Mouse (Mus musculus): Measurements from ENCODE around the gene Metrn. TPM values are rescaled to one million over a fixed set of nuclear protein-coding genes. Genes with fewer than 3 reads are reported as not detected.
"Not testable (repeated sequence)": the region's sequence is repeated elsewhere in the genome, so short reads cannot be mapped to it uniquely, and the experiment has no call there.

Gene Metrn
- total RNA-seq, 1 experiment: 46.1 TPM

DNA sequence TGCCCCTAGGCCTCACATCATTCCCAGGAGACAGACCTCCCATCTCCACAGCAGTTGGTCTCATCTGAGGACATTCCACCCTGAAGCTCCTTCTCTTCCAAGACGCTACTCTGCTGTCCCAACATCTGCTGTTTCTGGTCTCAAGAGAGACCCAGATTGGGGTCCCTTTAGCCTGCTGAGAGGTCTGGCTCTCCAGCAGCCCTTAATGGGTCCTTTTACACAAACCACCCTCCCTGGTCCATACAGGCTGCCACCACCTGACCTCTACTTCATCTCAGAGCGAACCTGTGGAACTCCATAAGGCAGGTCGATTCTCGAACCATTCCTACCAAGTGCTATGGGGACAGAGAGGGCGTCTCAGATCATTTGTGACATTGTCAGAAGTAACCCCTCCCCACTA is 11.1 kb upstream of the Metrn start:
- Histone ChIP-seq H3K9me3 (ENCODE audit: control insufficient read depth, insufficient read depth, low read depth, low read length) (no peaks in the 10 kb centered on the region), H3K4me1 (ENCODE audit: control insufficient read depth in 2 of 2, insufficient read depth in 2 of 2, low read length in 2 of 2, poor library complexity in 1 of 2) (peaks cover 0 to 8% of the 10 kb centered on the region in 2 experiments; a peak in 2 of 4 replicates), H3K36me3 (ENCODE audit: control insufficient read depth, insufficient read depth, low read length, poor library complexity, severe bottlenecking) (no peaks in the 10 kb centered on the region), H3K9ac (ENCODE audit: insufficient read depth, low read depth, low read length, poor library complexity, severe bottlenecking) (no peak overlapping the region), H3K4me3 (ENCODE audit: insufficient read depth in 1 of 2, low read depth in 1 of 2, low read length in 2 of 2, poor library complexity in 1 of 2, severe bottlenecking in 1 of 2) (peak overlapping the region; percentile 68 to 76; a peak in 2 of 4 replicates), H3K27ac (ENCODE audit: insufficient read depth, low read depth, low read length, poor library complexity, severe bottlenecking) (no peak overlapping the region)
- in situ Hi-C loops (cut with MboI; ENCODE audit: low sequenced_read_pairs in 2 of 2, unreplicated experiment in 2 of 2): no loop called here
- no peak for TF ChIP-seq ZNF384 (IDR thresholded peaks at IDR 0.05; ENCODE audit: low read depth, low read length)
- TF ChIP-seq ZC3H11A (IDR thresholded peaks at IDR 0.05; ENCODE audit: borderline replicate concordance, low read depth, low read length): no peak
- no peak for TF ChIP-seq MAFK (IDR thresholded peaks at IDR 0.05; ENCODE audit: insufficient read depth, low read depth, low read length)
- no peak for TF ChIP-seq HCFC1 (IDR thresholded peaks at IDR 0.05; ENCODE audit: borderline replicate concordance, insufficient read depth, low read length)
- no peak for TF ChIP-seq CHD2 (IDR thresholded peaks at IDR 0.05; ENCODE audit: low read depth, low read length)
- no peak for DNase-seq (ENCODE audit: low read depth, low spot score)

- H3K9me3 ChIP-seq (ENCODE audit: control insufficient read depth, insufficient read depth, low read depth, low read length); H3K36me3 ChIP-seq (ENCODE audit: control insufficient read depth, insufficient read depth, low read length, poor library complexity, severe bottlenecking); H3K4me1 ChIP-seq (ENCODE audit: control insufficient read depth in 2 of 2, insufficient read depth in 2 of 2, low read length in 2 of 2, poor library complexity in 1 of 2); DNase-seq (ENCODE audit: low read depth, low spot score); H3K4me3 ChIP-seq (ENCODE audit: insufficient read depth in 1 of 2, low read depth in 1 of 2, low read length in 2 of 2, poor library complexity in 1 of 2, severe bottlenecking in 1 of 2); in situ Hi-C loops (cut with MboI; ENCODE audit: low sequenced_read_pairs in 2 of 2, unreplicated experiment in 2 of 2); H3K27ac ChIP-seq (ENCODE audit: insufficient read depth, low read depth, low read length, poor library complexity, severe bottlenecking); H3K9ac ChIP-seq (ENCODE audit: insufficient read depth, low read depth, low read length, poor library complexity, severe bottlenecking): not testable (repeated sequence)
These were observed 10.5 kb upstream of the Metrn start for GRCm38 (mm10) chr17:25807452-25807851.

DNA sequence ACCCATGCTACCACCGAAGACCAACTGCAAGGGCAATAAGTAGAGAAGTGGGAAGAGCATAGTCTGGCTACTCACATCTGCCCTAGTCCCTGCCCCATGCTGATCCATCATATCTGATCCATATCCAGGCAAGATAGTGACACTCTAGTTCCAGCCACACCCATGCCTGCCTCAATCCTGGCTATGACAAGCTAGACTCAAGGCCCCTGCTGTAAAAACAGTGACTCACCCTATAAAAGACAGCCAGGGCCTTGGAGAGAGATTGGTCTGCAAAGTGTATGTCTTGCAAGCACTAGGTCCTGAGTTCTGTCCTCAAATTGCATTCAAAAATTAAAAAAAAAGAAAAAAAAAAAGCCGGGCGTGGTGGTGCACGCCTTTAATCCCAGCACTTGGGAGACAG is 9.6 kb upstream of the Metrn start:
- no peak overlapping the region for H3K9ac ChIP-seq (ENCODE audit: insufficient read depth, low read depth, low read length, poor library complexity, severe bottlenecking)
- H3K9me3 ChIP-seq (ENCODE audit: control insufficient read depth, insufficient read depth, low read depth, low read length): no peaks in the 10 kb centered on the region
- TF ChIP-seq ZC3H11A (IDR thresholded peaks at IDR 0.05; ENCODE audit: borderline replicate concordance, low read depth, low read length) (no peak), ZNF384 (IDR thresholded peaks at IDR 0.05; ENCODE audit: low read depth, low read length) (no peak), CHD2 (IDR thresholded peaks at IDR 0.05; ENCODE audit: low read depth, low read length) (no peak), MAFK (IDR thresholded peaks at IDR 0.05; ENCODE audit: insufficient read depth, low read depth, low read length) (no peak), HCFC1 (IDR thresholded peaks at IDR 0.05; ENCODE audit: borderline replicate concordance, insufficient read depth, low read length) (no peak)
- in situ Hi-C loops (cut with MboI; ENCODE audit: low sequenced_read_pairs in 2 of 2, unreplicated experiment in 2 of 2): no loop called here
- DNase-seq (ENCODE audit: low read depth, low spot score): no peak
- H3K27ac ChIP-seq (ENCODE audit: insufficient read depth, low read depth, low read length, poor library complexity, severe bottlenecking): no peak overlapping the region
- H3K4me1 ChIP-seq (ENCODE audit: control insufficient read depth in 2 of 2, insufficient read depth in 2 of 2, low read length in 2 of 2, poor library complexity in 1 of 2): peaks cover 0 to 8% of the 10 kb centered on the region in 2 experiments; a peak in 2 of 4 replicates
- H3K36me3 ChIP-seq (ENCODE audit: control insufficient read depth, insufficient read depth, low read length, poor library complexity, severe bottlenecking): no peaks in the 10 kb centered on the region
- H3K4me3 ChIP-seq (ENCODE audit: insufficient read depth in 1 of 2, low read depth in 1 of 2, low read length in 2 of 2, poor library complexity in 1 of 2, severe bottlenecking in 1 of 2): no peak overlapping the region

DNA sequence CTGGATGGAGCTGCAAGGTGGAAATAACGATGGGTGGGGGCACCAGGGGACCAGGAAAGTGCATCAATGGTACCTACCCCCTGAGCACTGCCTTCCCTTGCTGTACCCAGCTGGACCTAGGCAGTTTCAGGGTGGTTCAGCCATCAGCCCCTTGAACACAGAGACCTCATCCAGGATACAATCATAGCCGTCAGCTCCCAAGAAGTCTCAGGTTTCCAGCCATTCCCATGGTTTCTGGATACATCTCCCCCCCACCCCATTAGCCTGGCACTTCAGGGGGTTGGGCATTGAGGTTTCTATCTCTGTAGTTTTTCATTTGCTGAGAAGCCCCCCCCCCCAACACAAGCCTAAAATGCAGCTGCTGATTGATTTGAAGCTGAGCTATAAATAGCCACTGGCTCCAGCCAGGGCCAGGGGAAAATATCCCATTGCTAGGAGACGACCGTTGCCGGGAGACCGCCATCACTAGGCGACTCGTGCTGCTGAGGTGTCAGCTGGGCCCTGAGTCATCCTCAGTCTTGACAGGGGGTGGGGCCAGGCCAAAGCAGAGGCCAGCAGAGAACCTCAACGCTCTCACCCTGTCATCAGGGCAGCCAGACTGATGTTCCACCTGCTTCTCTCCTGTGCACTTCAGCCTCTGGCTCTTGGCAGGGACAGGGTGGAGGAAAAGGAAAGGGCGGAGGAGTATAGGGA is 6.0 kb upstream of the Metrn start:
- Histone ChIP-seq H3K4me3 (ENCODE audit: insufficient read depth in 1 of 2, low read depth in 1 of 2, low read length in 2 of 2, poor library complexity in 1 of 2, severe bottlenecking in 1 of 2) (no peak overlapping the region), H3K9ac (ENCODE audit: insufficient read depth, low read depth, low read length, poor library complexity, severe bottlenecking) (no peak overlapping the region), H3K27ac (ENCODE audit: insufficient read depth, low read depth, low read length, poor library complexity, severe bottlenecking) (no peak overlapping the region), H3K36me3 (ENCODE audit: control insufficient read depth, insufficient read depth, low read length, poor library complexity, severe bottlenecking) (no peaks in the 10 kb centered on the region), H3K9me3 (ENCODE audit: control insufficient read depth, insufficient read depth, low read depth, low read length) (no peaks in the 10 kb centered on the region), H3K4me1 (ENCODE audit: control insufficient read depth in 2 of 2, insufficient read depth in 2 of 2, low read length in 2 of 2, poor library complexity in 1 of 2) (peaks cover 0 to 3% of the 10 kb centered on the region in 2 experiments; a peak in 1 of 4 replicates)
- no peak for DNase-seq (ENCODE audit: low read depth, low spot score)
- TF ChIP-seq CHD2 (IDR thresholded peaks at IDR 0.05; ENCODE audit: low read depth, low read length) (no peak), MAFK (IDR thresholded peaks at IDR 0.05; ENCODE audit: insufficient read depth, low read depth, low read length) (no peak), ZC3H11A (IDR thresholded peaks at IDR 0.05; ENCODE audit: borderline replicate concordance, low read depth, low read length) (no peak), ZNF384 (IDR thresholded peaks at IDR 0.05; ENCODE audit: low read depth, low read length) (no peak), HCFC1 (IDR thresholded peaks at IDR 0.05; ENCODE audit: borderline replicate concordance, insufficient read depth, low read length) (no peak)
- in situ Hi-C loops (cut with MboI; ENCODE audit: low sequenced_read_pairs in 2 of 2, unreplicated experiment in 2 of 2): no loop called here

DNA sequence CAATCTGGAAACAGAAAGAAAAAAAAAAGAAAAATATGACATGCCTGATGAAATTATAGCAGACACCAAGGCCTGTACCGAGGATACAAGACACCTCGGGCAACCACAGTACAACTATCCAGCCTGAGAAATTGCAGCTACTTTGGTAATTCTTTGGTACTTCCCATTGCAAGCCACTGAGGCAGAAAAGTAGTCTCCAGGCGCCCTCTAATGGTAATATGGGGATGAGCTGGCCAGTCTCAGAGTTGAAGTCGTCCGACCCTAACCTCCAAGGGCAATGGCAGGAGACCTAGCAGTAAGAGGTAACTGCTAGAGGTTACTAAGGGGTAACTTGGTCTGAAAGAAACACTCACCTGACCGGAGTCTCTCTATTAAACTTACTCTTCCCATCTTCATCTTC is 4.1 kb upstream of the Metrn start:
- in situ Hi-C loops (cut with MboI; ENCODE audit: low sequenced_read_pairs in 2 of 2, unreplicated experiment in 2 of 2): no loop called here
- no peak for DNase-seq (ENCODE audit: low read depth, low spot score)
- Histone ChIP-seq H3K4me3 (ENCODE audit: insufficient read depth in 1 of 2, low read depth in 1 of 2, low read length in 2 of 2, poor library complexity in 1 of 2, severe bottlenecking in 1 of 2) (no peak overlapping the region), H3K9ac (ENCODE audit: insufficient read depth, low read depth, low read length, poor library complexity, severe bottlenecking) (no peak overlapping the region), H3K36me3 (ENCODE audit: control insufficient read depth, insufficient read depth, low read length, poor library complexity, severe bottlenecking) (no peaks in the 10 kb centered on the region), H3K9me3 (ENCODE audit: control insufficient read depth, insufficient read depth, low read depth, low read length) (no peaks in the 10 kb centered on the region), H3K4me1 (ENCODE audit: control insufficient read depth in 2 of 2, insufficient read depth in 2 of 2, low read length in 2 of 2, poor library complexity in 1 of 2) (peaks cover 3% of the 10 kb centered on the region in 2 experiments; a peak in 2 of 4 replicates), H3K27ac (ENCODE audit: insufficient read depth, low read depth, low read length, poor library complexity, severe bottlenecking) (no peak overlapping the region)
- TF ChIP-seq ZC3H11A (IDR thresholded peaks at IDR 0.05; ENCODE audit: borderline replicate concordance, low read depth, low read length) (peak; percentile 97), HCFC1 (IDR thresholded peaks at IDR 0.05; ENCODE audit: borderline replicate concordance, insufficient read depth, low read length) (no peak)

Measured in ES-E14 (cell line).